Mouse (Mus musculus): ENCODE data around the gene Rras. TPM values are rescaled to one million over a fixed set of nuclear protein-coding genes. Genes with fewer than 3 reads are reported as not detected.

Rras gene
- polyA plus RNA-seq, 1 experiment from 2014 or later = 53.0 TPM

GRCm38 (mm10) chr7:45058607-45059571 is 41.1 kb downstream of the Rras start:
- no peak for TF ChIP-seq CTCF (IDR thresholded peaks at IDR 0.05; ENCODE audit: low read depth)
- Histone ChIP-seq H3K4me3 (replicated peaks; ENCODE audit: low read depth, low read length) (no peak overlapping the region), H3K9ac (ENCODE audit: low read depth, low read length) (no peak overlapping the region), H3K9me3 (replicated peaks; ENCODE audit: low read length) (no peaks in the 10 kb centered on the region), H3K27me3 (ENCODE audit: insufficient read depth, low read length) (no peaks in the 10 kb centered on the region), H3K27ac (no peak overlapping the region), H3K4me2 (ENCODE audit: low read length) (no peak overlapping the region), H3K36me3 (ENCODE audit: insufficient read depth, low read length) (no peaks in the 10 kb centered on the region), H3K4me1 (replicated peaks; ENCODE audit: insufficient read depth, low read length) (peaks cover 8% of the 10 kb centered on the region; the same call in 1 of the 2 replicates)
- WGBS = 84% methylated on average over 10 of the region's 10 CpGs
- DNase-seq (ENCODE audit: low spot score) (no peak), ATAC-seq (replicated peaks; ENCODE audit: low FRiP score, low read depth) (no peak)

GRCm38 (mm10) chr7:45060632-45061122 is 42.9 kb downstream of the Rras start:
- Histone ChIP-seq H3K4me2 (ENCODE audit: low read length) (peak overlapping the region; percentile 68), H3K27me3 (ENCODE audit: insufficient read depth, low read length) (no peaks in the 10 kb centered on the region), H3K9ac (ENCODE audit: low read depth, low read length) (no peak overlapping the region; the same call in 1 of the 2 replicates), H3K9me3 (replicated peaks; ENCODE audit: low read length) (no peaks in the 10 kb centered on the region), H3K4me3 (replicated peaks; ENCODE audit: low read depth, low read length) (no peak overlapping the region), H3K4me1 (replicated peaks; ENCODE audit: insufficient read depth, low read length) (peaks cover 4% of the 10 kb centered on the region; the same call in 1 of the 2 replicates), H3K36me3 (ENCODE audit: insufficient read depth, low read length) (no peaks in the 10 kb centered on the region), H3K27ac (no peak overlapping the region)
- no peak for ATAC-seq (replicated peaks; ENCODE audit: low FRiP score, low read depth)
- WGBS = 86% methylated on average over 6 of the region's 6 CpGs
- DNase-seq (ENCODE audit: low spot score) = no peak
- no peak for TF ChIP-seq CTCF (IDR thresholded peaks at IDR 0.05; ENCODE audit: low read depth)

- peak; percentile 73 for DNase-seq (ENCODE audit: low spot score)
- H3K9ac ChIP-seq (ENCODE audit: low read depth, low read length) = peak overlapping the region; percentile 76
- 9% methylated on average over 11 of the region's 11 CpGs for WGBS
- peak; percentile 63 for ATAC-seq (replicated peaks; ENCODE audit: low FRiP score, low read depth)
- peaks cover 4% of the 10 kb centered on the region; the same call in 1 of the 2 replicates for H3K4me1 ChIP-seq (replicated peaks; ENCODE audit: insufficient read depth, low read length)
- no peaks in the 10 kb centered on the region for H3K27me3 ChIP-seq (ENCODE audit: insufficient read depth, low read length)
- peak overlapping the region; percentile 77 for H3K4me3 ChIP-seq (replicated peaks; ENCODE audit: low read depth, low read length)
- H3K9me3 ChIP-seq (replicated peaks; ENCODE audit: low read length) = no peaks in the 10 kb centered on the region
- H3K4me2 ChIP-seq (ENCODE audit: low read length) = peak overlapping the region; percentile 68
- H3K36me3 ChIP-seq (ENCODE audit: insufficient read depth, low read length) = no peaks in the 10 kb centered on the region
- no peak for TF ChIP-seq CTCF (IDR thresholded peaks at IDR 0.05; ENCODE audit: low read depth)
- peak overlapping the region; percentile 98 for H3K27ac ChIP-seq
Observed at GRCm38 (mm10) chr7:45061532-45062075, 43.8 kb downstream of the Rras start.

GRCm38 (mm10) chr7:45062239-45062835 is 44.6 kb downstream of the Rras start, which contains the start of the genes Nosip and Prrg2:
Gene Nosip, plus strand, starts transcription at chr7:45062429.
Gene Prrg2, minus strand, starts transcription at chr7:45062677.
- WGBS = under 1% methylated on average over 31 of the region's 31 CpGs
- Histone ChIP-seq H3K9me3 (replicated peaks; ENCODE audit: low read length) (no peaks in the 10 kb centered on the region), H3K9ac (ENCODE audit: low read depth, low read length) (peak within 1 kb of the TSS; percentile 76), H3K27ac (peak within 1 kb of the TSS; percentile 98), H3K36me3 (ENCODE audit: insufficient read depth, low read length) (no peaks in the 10 kb centered on the region), H3K4me3 (replicated peaks; ENCODE audit: low read depth, low read length) (peak within 1 kb of the TSS; percentile 77), H3K4me2 (ENCODE audit: low read length) (peak within 1 kb of the TSS; percentile 68), H3K4me1 (replicated peaks; ENCODE audit: insufficient read depth, low read length) (peaks cover 4% of the 10 kb centered on the region; the same call in 1 of the 2 replicates), H3K27me3 (ENCODE audit: insufficient read depth, low read length) (no peaks in the 10 kb centered on the region)
- ATAC-seq (replicated peaks; ENCODE audit: low FRiP score, low read depth) (peak; percentile 84), DNase-seq (ENCODE audit: low spot score) (peak; percentile 99)
- TF ChIP-seq CTCF (IDR thresholded peaks at IDR 0.05; ENCODE audit: low read depth) = peak; percentile 35; the same call in 1 of the 2 replicates

GRCm38 (mm10) chr7:45067190-45067999 is 49.6 kb downstream of the Rras start:
- H3K4me3 ChIP-seq (replicated peaks; ENCODE audit: low read depth, low read length) = no peak overlapping the region
- H3K36me3 ChIP-seq (ENCODE audit: insufficient read depth, low read length) = no peaks in the 10 kb centered on the region
- 88% methylated on average over 4 of the region's 4 CpGs for WGBS
- H3K9ac ChIP-seq (ENCODE audit: low read depth, low read length) = no peak overlapping the region
- H3K9me3 ChIP-seq (replicated peaks; ENCODE audit: low read length) = no peaks in the 10 kb centered on the region
- TF ChIP-seq CTCF (IDR thresholded peaks at IDR 0.05; ENCODE audit: low read depth) = no peak
- no peak for DNase-seq (ENCODE audit: low spot score)
- H3K4me1 ChIP-seq (replicated peaks; ENCODE audit: insufficient read depth, low read length) = no peaks in the 10 kb centered on the region; the same call in 1 of the 2 replicates
- H3K27ac ChIP-seq = no peak overlapping the region
- H3K4me2 ChIP-seq (ENCODE audit: low read length) = no peak overlapping the region
- H3K27me3 ChIP-seq (ENCODE audit: insufficient read depth, low read length) = no peaks in the 10 kb centered on the region
- no peak for ATAC-seq (replicated peaks; ENCODE audit: low FRiP score, low read depth)

All from kidney, postnatal 0 days (tissue).